ENCODE assay signal across 9 mouse cellular contexts in genomic region chr5:113547949-113548700, GRCm38 (mm10). TPM values are rescaled to one million over a fixed set of nuclear protein-coding genes. Genes with fewer than 3 reads are reported as not detected.
DNase-seq lines count a peak whose midpoint lies in the region; ATAC-seq and TF ChIP-seq lines count a peak whose summit lies in the region.
"Had no signal": no experiment of that assay in that cellular context is flagged by ENCODE, and none has a peak within 500 bp of the region (broad histone marks: within the 10 kb centered on the region; RNA-seq: fewer than 3 reads in every experiment).

No protein-coding gene starts in this region.

- peaks cover 12% of the 10 kb centered on the region for H3K4me1 ChIP-seq in hindbrain, embryonic 14.5 days (replicated peaks; ENCODE audit: control insufficient read depth, insufficient read depth, low read length)
- peaks cover 16% of the 10 kb centered on the region for H3K4me1 ChIP-seq in hindbrain, embryonic 16.5 days (ENCODE audit: control insufficient read depth, insufficient read depth, low read depth, low read length)
- peaks cover 36% of the 10 kb centered on the region for H3K4me1 ChIP-seq in E14TG2a.4 (replicated peaks; ENCODE audit: low read depth, low read length)
- H3K4me1 ChIP-seq: liver, embryonic 15.5 days had no signal

- H3K36me3 ChIP-seq in hindbrain, embryonic 14.5 days (replicated peaks; ENCODE audit: control insufficient read depth, insufficient read depth) = 0 out of 2 replicates have a peak, but pooled peaks cover 4% of the 10 kb centered on the region
- H3K36me3 ChIP-seq in hindbrain, embryonic 16.5 days (ENCODE audit: control insufficient read depth, insufficient read depth, low read length) = no peaks in the 10 kb centered on the region
- no peaks in the 10 kb centered on the region for H3K36me3 ChIP-seq in E14TG2a.4 (ENCODE audit: insufficient read depth, low read length)
- H3K36me3 ChIP-seq in splenic B cell, adult 2 months (ENCODE audit: control insufficient read depth, insufficient read depth, low read length, poor library complexity, severe bottlenecking) = no peaks in the 10 kb centered on the region
- H3K36me3 ChIP-seq: liver, embryonic 15.5 days had no signal

- H3K9ac ChIP-seq in hindbrain, embryonic 14.5 days = no peak overlapping the region
- no peak overlapping the region for H3K9ac ChIP-seq in hindbrain, embryonic 16.5 days (ENCODE audit: low read depth, low read length)
- H3K9ac ChIP-seq: liver, embryonic 15.5 days had no signal

- peaks cover 11% of the 10 kb centered on the region; the same call in 1 of the 2 replicates for H3K27me3 ChIP-seq in hindbrain, embryonic 14.5 days (ENCODE audit: control insufficient read depth, insufficient read depth, low read length)
- H3K27me3 ChIP-seq in hindbrain, embryonic 16.5 days (replicated peaks; ENCODE audit: control insufficient read depth, insufficient read depth, low read length) = peaks cover 2% of the 10 kb centered on the region; the same call in 1 of the 2 replicates
- peaks cover 26% of the 10 kb centered on the region for H3K27me3 ChIP-seq in E14TG2a.4 (ENCODE audit: insufficient read depth, low read length)
- H3K27me3 ChIP-seq in splenic B cell, adult 2 months (ENCODE audit: control insufficient read depth, insufficient read depth, low read length, poor library complexity, severe bottlenecking) = no peaks in the 10 kb centered on the region

- H3K9me3 ChIP-seq in hindbrain, embryonic 14.5 days (ENCODE audit: control insufficient read depth, low read length) = no peaks in the 10 kb centered on the region
- no peaks in the 10 kb centered on the region for H3K9me3 ChIP-seq in hindbrain, embryonic 16.5 days (ENCODE audit: control insufficient read depth, low read length)
- no peaks in the 10 kb centered on the region for H3K9me3 ChIP-seq in E14TG2a.4 (ENCODE audit: low read length)
- H3K9me3 ChIP-seq: liver, embryonic 15.5 days had no signal

- no peak overlapping the region for H3K27ac ChIP-seq in hindbrain, embryonic 14.5 days
- H3K27ac ChIP-seq in hindbrain, embryonic 16.5 days (ENCODE audit: low read depth, low read length) = no peak overlapping the region
- H3K27ac ChIP-seq: liver, embryonic 15.5 days had no signal

- DNase-seq in hindbrain, embryonic 14.5 days (ENCODE audit: low spot score) = peak; percentile 72
- DNase-seq in gastrocnemius, adult 18-20 months (ENCODE audit: low spot score) = peak; percentile 48
- peak; percentile 66 to 67 for DNase-seq in layer of hippocampus, adult 8-10 months (ENCODE audit: low spot score in 2 of 2)
- DNase-seq in lung, postnatal 10 days = peak; percentile 77
- peak; percentile 37 for DNase-seq in splenic B cell, adult 2 months (ENCODE audit: low read depth, low spot score)

- no peak for ATAC-seq in hindbrain, embryonic 14.5 days (ENCODE audit: low FRiP score)
- no peak for ATAC-seq in hindbrain, embryonic 16.5 days
- ATAC-seq in cerebellum, adult (ENCODE audit: insufficient number of reproducible peaks, low FRiP score, low TSS enrichment) = peak; percentile 24; the same call in 1 of the 2 replicates

- 53% methylated on average over 14 of the region's 14 CpGs for WGBS in hindbrain, embryonic 14.5 days
- 50% methylated on average over 14 of the region's 14 CpGs for WGBS in hindbrain, embryonic 16.5 days

- peak; percentile 82 for TF ChIP-seq CTCF in E14TG2a.4 (conservative IDR thresholded peaks at IDR 0.05; ENCODE audit: low read length)

- no peak overlapping the region for H3K4me3 ChIP-seq in hindbrain, embryonic 14.5 days (replicated peaks; ENCODE audit: low read length)
- no peak overlapping the region for H3K4me3 ChIP-seq in hindbrain, embryonic 16.5 days (ENCODE audit: low read length)
- no peak overlapping the region for H3K4me3 ChIP-seq in E14TG2a.4 (replicated peaks; ENCODE audit: low read length)
- H3K4me3 ChIP-seq: liver, embryonic 15.5 days had no signal

- H3K4me2 ChIP-seq in hindbrain, embryonic 14.5 days (replicated peaks) = no peak overlapping the region
- no peak overlapping the region for H3K4me2 ChIP-seq in hindbrain, embryonic 16.5 days (ENCODE audit: low read length)
- H3K4me2 ChIP-seq: liver, embryonic 15.5 days had no signal

RNA-seq across cellular contexts. Expression of gene Wscd2, which starts 58.0 kb away (rescaled TPM):
- polyA plus RNA-seq in hindbrain, embryonic 14.5 days (2014; fragmentation: Nextera tagmentation; extraction: Ambion mirVana) = 13.6 and 13.7 TPM in 2 replicates
- 13.3 and 14.5 TPM in 2 replicates for polyA plus RNA-seq in hindbrain, embryonic 16.5 days (2015; fragmentation: Nextera tagmentation; extraction: Ambion mirVana)
- under 1 TPM; 0.16 to 0.26 TPM for total RNA-seq in gastrocnemius, adult 18-20 months (2021)
- total RNA-seq in layer of hippocampus, adult 8-10 months (2022) = 10 to 100 TPM; 64.7 to 84.8 (median 76.0) TPM

Comparison
In these comparisons a context has a peak if more than half of its experiments do, and no peak if none do; other contexts are left out.
1. RNA of gene Wscd2, which starts 58.0 kb away (total RNA-seq): 64.7 to 84.8 TPM in layer of hippocampus, adult 8-10 months; 0.16 to 0.26 TPM in gastrocnemius, adult 18-20 months; every median in the first group is over 10 times any median in the second.
2. Peak in every context shown above with its lines, with median percentiles within 50 percentile points of each other: DNase-seq.